Mouse (Mus musculus): Measurements from ENCODE around the gene Clcf1.

DNA sequence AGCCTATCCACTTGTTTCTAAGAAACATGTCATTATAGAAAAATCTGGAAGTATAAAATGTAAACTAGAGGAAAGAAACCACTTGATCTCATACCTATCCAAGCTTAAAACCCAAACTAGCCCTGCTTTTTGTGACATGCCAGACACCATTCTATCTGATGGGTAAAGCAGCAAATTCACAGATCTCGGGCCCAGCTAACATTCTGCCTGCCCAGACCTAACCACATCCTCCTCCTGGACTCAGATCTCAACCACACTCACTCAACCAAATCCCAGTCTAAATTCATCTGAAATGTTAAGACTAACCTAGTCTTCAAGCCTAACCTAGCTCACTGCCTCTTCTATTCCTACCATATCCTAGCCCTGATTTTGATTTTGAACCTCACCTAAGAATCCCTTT is 4.7 kb downstream of the Clcf1 start:
- TF ChIP-seq CTCF (IDR thresholded peaks at IDR 0.05; ENCODE audit: borderline replicate concordance, insufficient read depth, low read depth, low read length) (no peak), POLR2A (IDR thresholded peaks at IDR 0.05; ENCODE audit: borderline replicate concordance, insufficient read depth, low read length) (no peak)
